Mouse (Mus musculus): ENCODE results near the gene Anapc7. TPM values are rescaled to one million over a fixed set of nuclear protein-coding genes. Genes with fewer than 3 reads are reported as not detected.

Anapc7 gene
- polyA plus RNA-seq, 1 experiment from 2014 or later: 28.3 TPM

DNA sequence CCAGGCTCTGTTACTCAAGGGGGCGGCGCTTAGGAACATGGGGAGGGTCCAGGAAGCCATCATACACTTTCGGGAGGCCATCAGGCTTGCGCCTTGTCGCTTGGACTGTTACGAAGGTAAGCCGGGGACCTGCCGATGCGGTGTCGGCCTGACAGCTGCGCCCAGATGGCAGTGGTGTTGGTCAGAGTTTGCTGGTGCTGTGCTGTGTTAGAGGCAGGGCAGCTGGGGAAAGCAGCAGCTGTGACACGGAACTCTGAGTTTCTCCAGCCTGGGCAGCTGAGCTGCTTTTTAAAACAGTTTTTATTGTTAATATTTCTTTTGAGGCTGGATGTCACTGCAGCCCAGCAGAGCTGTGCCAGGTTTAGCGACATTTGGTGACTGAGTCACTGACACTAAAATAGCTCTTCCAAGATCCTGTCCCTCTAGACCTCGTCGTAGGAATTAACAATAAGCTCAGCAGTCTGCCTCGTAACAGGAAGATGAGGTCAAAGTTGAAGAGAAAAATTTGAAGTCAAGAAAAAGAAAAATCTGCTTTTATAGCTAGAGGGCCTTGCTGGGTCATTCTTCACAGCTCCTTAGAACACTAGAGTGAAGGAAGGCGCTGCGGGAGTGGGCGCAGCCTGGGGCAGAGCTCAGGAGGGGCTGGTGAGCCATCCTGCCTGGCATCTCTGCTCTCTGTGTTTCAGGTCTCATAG, 18.1 kb downstream of the Anapc7 start:
- DNase-seq (ENCODE audit: low spot score) (no peak), ATAC-seq (replicated peaks; ENCODE audit: low FRiP score) (no peak)
- no peak overlapping the region for H3K9ac ChIP-seq (ENCODE audit: low read length)
- H3K4me1 ChIP-seq (replicated peaks; ENCODE audit: control insufficient read depth, insufficient read depth, low read length): no peaks in the 10 kb centered on the region
- peaks cover 35% of the 10 kb centered on the region for H3K36me3 ChIP-seq (ENCODE audit: control insufficient read depth, insufficient read depth, low read length)
- H3K4me2 ChIP-seq (ENCODE audit: low read depth, low read length, severe bottlenecking): no peak overlapping the region
- H3K27ac ChIP-seq (ENCODE audit: low read depth, low read length): no peak overlapping the region
- H3K4me3 ChIP-seq (ENCODE audit: low read depth, low read length): no peak overlapping the region
- 90% methylated on average over 19 of the region's 19 CpGs for WGBS
- H3K27me3 ChIP-seq (ENCODE audit: control insufficient read depth, insufficient read depth, low read length): no peaks in the 10 kb centered on the region
- no peaks in the 10 kb centered on the region for H3K9me3 ChIP-seq (ENCODE audit: control insufficient read depth, low read length)

- H3K27me3 ChIP-seq (ENCODE audit: control insufficient read depth, insufficient read depth, low read length): no peaks in the 10 kb centered on the region
- ATAC-seq (replicated peaks; ENCODE audit: low FRiP score): no peak
- no peak for DNase-seq (ENCODE audit: low spot score)
- no peaks in the 10 kb centered on the region for H3K4me1 ChIP-seq (replicated peaks; ENCODE audit: control insufficient read depth, insufficient read depth, low read length)
- peaks cover 35% of the 10 kb centered on the region for H3K36me3 ChIP-seq (ENCODE audit: control insufficient read depth, insufficient read depth, low read length)
- no peaks in the 10 kb centered on the region for H3K9me3 ChIP-seq (ENCODE audit: control insufficient read depth, low read length)
- WGBS: 97% methylated on average over 12 of the region's 12 CpGs
- H3K4me3 ChIP-seq (ENCODE audit: low read depth, low read length): no peak overlapping the region
- no peak overlapping the region for H3K27ac ChIP-seq (ENCODE audit: low read depth, low read length)
- H3K9ac ChIP-seq (ENCODE audit: low read length): no peak overlapping the region
- no peak overlapping the region for H3K4me2 ChIP-seq (ENCODE audit: low read depth, low read length, severe bottlenecking)
These were observed 18.7 kb downstream of the Anapc7 start for GRCm38 (mm10) chr5:122440095-122440630.

GRCm38 (mm10) chr5:122444492-122444891, 23.0 kb downstream of the Anapc7 start:
- no peak overlapping the region for H3K4me3 ChIP-seq (ENCODE audit: low read depth, low read length)
- no peak overlapping the region for H3K27ac ChIP-seq (ENCODE audit: low read depth, low read length)
- H3K36me3 ChIP-seq (ENCODE audit: control insufficient read depth, insufficient read depth, low read length): peaks cover 19% of the 10 kb centered on the region; the same call in 1 of the 2 replicates
- H3K9ac ChIP-seq (ENCODE audit: low read length): no peak overlapping the region
- DNase-seq (ENCODE audit: low spot score): no peak
- H3K27me3 ChIP-seq (ENCODE audit: control insufficient read depth, insufficient read depth, low read length): no peaks in the 10 kb centered on the region
- WGBS: 95% methylated on average over 10 of the region's 10 CpGs
- ATAC-seq (replicated peaks; ENCODE audit: low FRiP score): no peak
- no peaks in the 10 kb centered on the region for H3K9me3 ChIP-seq (ENCODE audit: control insufficient read depth, low read length)
- no peak overlapping the region for H3K4me2 ChIP-seq (ENCODE audit: low read depth, low read length, severe bottlenecking)
- no peaks in the 10 kb centered on the region for H3K4me1 ChIP-seq (replicated peaks; ENCODE audit: control insufficient read depth, insufficient read depth, low read length)

DNA sequence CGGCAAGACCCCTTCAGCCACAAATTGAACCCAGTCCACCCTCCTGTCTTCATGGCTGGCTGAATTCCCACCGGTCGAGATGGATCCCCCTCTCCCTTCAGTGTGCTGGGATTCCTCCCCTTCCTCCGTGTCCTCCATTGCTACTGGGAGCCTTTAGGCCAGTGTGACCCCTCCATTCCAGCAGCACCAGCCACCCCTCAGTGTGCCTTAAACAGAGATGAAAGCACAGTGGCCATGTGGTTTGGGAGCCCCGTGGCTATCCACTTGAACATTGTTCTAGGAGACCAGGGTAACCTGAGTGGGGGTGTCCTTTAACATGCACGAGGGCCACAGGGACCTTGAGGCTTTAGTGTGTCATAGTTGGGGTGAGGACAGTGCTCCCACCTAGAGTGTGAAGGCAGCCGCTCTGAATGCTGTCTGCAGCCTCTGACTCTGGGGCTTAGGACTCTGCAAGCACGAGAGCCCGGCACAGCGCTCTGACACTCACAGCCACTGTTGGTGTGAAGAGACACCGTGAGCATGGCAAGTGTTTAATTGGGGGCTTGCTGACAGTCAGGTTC, 23.6 kb downstream of the Anapc7 start:
- H3K9me3 ChIP-seq (ENCODE audit: control insufficient read depth, low read length): no peaks in the 10 kb centered on the region
- DNase-seq (ENCODE audit: low spot score) (no peak), ATAC-seq (replicated peaks; ENCODE audit: low FRiP score) (no peak)
- no peak overlapping the region for H3K27ac ChIP-seq (ENCODE audit: low read depth, low read length)
- no peak overlapping the region for H3K4me3 ChIP-seq (ENCODE audit: low read depth, low read length)
- no peaks in the 10 kb centered on the region for H3K27me3 ChIP-seq (ENCODE audit: control insufficient read depth, insufficient read depth, low read length)
- H3K36me3 ChIP-seq (ENCODE audit: control insufficient read depth, insufficient read depth, low read length): peaks cover 14% of the 10 kb centered on the region; the same call in 1 of the 2 replicates
- H3K4me1 ChIP-seq (replicated peaks; ENCODE audit: control insufficient read depth, insufficient read depth, low read length): no peaks in the 10 kb centered on the region
- no peak overlapping the region for H3K4me2 ChIP-seq (ENCODE audit: low read depth, low read length, severe bottlenecking)
- WGBS: 90% methylated on average over 11 of the region's 11 CpGs
- H3K9ac ChIP-seq (ENCODE audit: low read length): no peak overlapping the region

GRCm38 (mm10) chr5:122447857-122448256, 26.4 kb downstream of the Anapc7 start:
- Histone ChIP-seq H3K9me3 (ENCODE audit: control insufficient read depth, low read length) (no peaks in the 10 kb centered on the region), H3K36me3 (ENCODE audit: control insufficient read depth, insufficient read depth, low read length) (peaks cover 8% of the 10 kb centered on the region; the same call in 1 of the 2 replicates), H3K27ac (ENCODE audit: low read depth, low read length) (no peak overlapping the region), H3K9ac (ENCODE audit: low read length) (no peak overlapping the region), H3K4me3 (ENCODE audit: low read depth, low read length) (no peak overlapping the region), H3K27me3 (ENCODE audit: control insufficient read depth, insufficient read depth, low read length) (no peaks in the 10 kb centered on the region), H3K4me2 (ENCODE audit: low read depth, low read length, severe bottlenecking) (no peak overlapping the region), H3K4me1 (replicated peaks; ENCODE audit: control insufficient read depth, insufficient read depth, low read length) (no peaks in the 10 kb centered on the region)
- ATAC-seq (replicated peaks; ENCODE audit: low FRiP score): no peak
- WGBS: 90% methylated on average over 8 of the region's 8 CpGs
- no peak for DNase-seq (ENCODE audit: low spot score)

- 85% methylated on average over 5 of the region's 5 CpGs for WGBS
These were observed 27.4 kb downstream of the Anapc7 start for GRCm38 (mm10) chr5:122448869-122449268.

DNA sequence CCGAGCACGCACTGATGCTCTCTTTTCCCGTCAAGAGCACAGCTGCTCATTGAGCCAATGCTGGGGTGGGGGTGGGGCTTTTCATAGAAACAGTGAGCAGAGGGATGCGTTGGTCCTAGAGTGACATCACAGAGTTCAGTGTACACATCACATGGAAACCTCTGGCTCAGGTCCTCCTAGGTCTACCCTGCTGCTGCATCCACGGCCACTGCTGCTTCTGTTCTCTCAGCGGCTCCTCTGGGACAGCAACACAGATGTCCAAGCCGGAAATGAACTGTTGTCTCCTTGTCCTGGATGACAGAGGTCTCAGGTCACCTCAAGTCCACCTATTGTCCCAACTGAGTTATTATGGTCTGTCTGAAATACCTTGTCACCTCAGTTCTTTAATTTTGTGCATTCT, 28.5 kb downstream of the Anapc7 start:
- DNase-seq (ENCODE audit: low spot score): no peak
- Histone ChIP-seq H3K9me3 (ENCODE audit: control insufficient read depth, low read length) (no peaks in the 10 kb centered on the region), H3K36me3 (ENCODE audit: control insufficient read depth, insufficient read depth, low read length) (peaks cover 3% of the 10 kb centered on the region; the same call in 1 of the 2 replicates), H3K4me2 (ENCODE audit: low read depth, low read length, severe bottlenecking) (no peak overlapping the region), H3K4me1 (replicated peaks; ENCODE audit: control insufficient read depth, insufficient read depth, low read length) (no peaks in the 10 kb centered on the region), H3K27me3 (ENCODE audit: control insufficient read depth, insufficient read depth, low read length) (no peaks in the 10 kb centered on the region), H3K4me3 (ENCODE audit: low read depth, low read length) (no peak overlapping the region), H3K9ac (ENCODE audit: low read length) (no peak overlapping the region), H3K27ac (ENCODE audit: low read depth, low read length) (no peak overlapping the region)
- ATAC-seq (replicated peaks; ENCODE audit: low FRiP score): no peak; the same call in 1 of the 2 replicates
- 48% methylated on average over 7 of the region's 7 CpGs for WGBS

More at GRCm38 (mm10) chr5:122448869-122449268, 27.4 kb downstream of the Anapc7 start:
- Histone ChIP-seq H3K4me3 (ENCODE audit: low read depth, low read length) (no peak overlapping the region), H3K36me3 (ENCODE audit: control insufficient read depth, insufficient read depth, low read length) (peaks cover 7% of the 10 kb centered on the region; the same call in 1 of the 2 replicates), H3K9ac (ENCODE audit: low read length) (no peak overlapping the region), H3K9me3 (ENCODE audit: control insufficient read depth, low read length) (no peaks in the 10 kb centered on the region), H3K27ac (ENCODE audit: low read depth, low read length) (no peak overlapping the region), H3K4me2 (ENCODE audit: low read depth, low read length, severe bottlenecking) (no peak overlapping the region), H3K4me1 (replicated peaks; ENCODE audit: control insufficient read depth, insufficient read depth, low read length) (no peaks in the 10 kb centered on the region), H3K27me3 (ENCODE audit: control insufficient read depth, insufficient read depth, low read length) (no peaks in the 10 kb centered on the region)
- DNase-seq (ENCODE audit: low spot score): no peak
- ATAC-seq (replicated peaks; ENCODE audit: low FRiP score): no peak

GRCm38 (mm10) chr5:122450913-122451317, 29.4 kb downstream of the Anapc7 start:
- Histone ChIP-seq H3K36me3 (ENCODE audit: control insufficient read depth, insufficient read depth, low read length) (peaks cover 8% of the 10 kb centered on the region; the same call in 1 of the 2 replicates), H3K9me3 (ENCODE audit: control insufficient read depth, low read length) (no peaks in the 10 kb centered on the region)

More at GRCm38 (mm10) chr5:122450913-122451317, 29.4 kb downstream of the Anapc7 start:
- WGBS: 84% methylated on average over 5 of the region's 5 CpGs
- DNase-seq (ENCODE audit: low spot score) (no peak), ATAC-seq (replicated peaks; ENCODE audit: low FRiP score) (no peak)
- no peak overlapping the region for H3K4me2 ChIP-seq (ENCODE audit: low read depth, low read length, severe bottlenecking)
- no peaks in the 10 kb centered on the region for H3K27me3 ChIP-seq (ENCODE audit: control insufficient read depth, insufficient read depth, low read length)
- H3K27ac ChIP-seq (ENCODE audit: low read depth, low read length): no peak overlapping the region
- H3K4me3 ChIP-seq (ENCODE audit: low read depth, low read length): no peak overlapping the region
- no peaks in the 10 kb centered on the region for H3K4me1 ChIP-seq (replicated peaks; ENCODE audit: control insufficient read depth, insufficient read depth, low read length)
- H3K9ac ChIP-seq (ENCODE audit: low read length): no peak overlapping the region

Measured in forebrain, embryonic 11.5 days (tissue).